9 mouse cellular contexts compared by ENCODE assay signal in genomic region chr7:80325292-80325868, GRCm38 (mm10). TPM values are rescaled to one million over a fixed set of nuclear protein-coding genes. Genes with fewer than 3 reads are reported as not detected.
DNase-seq lines count a peak whose midpoint lies in the region; ATAC-seq and TF ChIP-seq lines count a peak whose summit lies in the region.
"Had no signal": no experiment of that assay in that cellular context is flagged by ENCODE, and none has a peak within 500 bp of the region (broad histone marks: within the 10 kb centered on the region; RNA-seq: fewer than 3 reads in every experiment).

No protein-coding gene starts in this region.

- no peaks in the 10 kb centered on the region for H3K27me3 ChIP-seq in limb, embryonic 15.5 days

- peaks cover 59% of the 10 kb centered on the region for H3K36me3 ChIP-seq in limb, embryonic 15.5 days

- TF ChIP-seq CTCF in layer of hippocampus, adult 2 months (conservative IDR thresholded peaks at IDR 0.05), result no peak

- no peak overlapping the region for H3K4me3 ChIP-seq in layer of hippocampus, adult 2 months
- H3K4me3 ChIP-seq in limb, embryonic 15.5 days, result no peak overlapping the region

- no peaks in the 10 kb centered on the region for H3K9me3 ChIP-seq in limb, embryonic 15.5 days

- no peak for ATAC-seq in limb, embryonic 15.5 days (ENCODE audit: insufficient number of reproducible peaks, low FRiP score, low TSS enrichment, low read depth)

- DNase-seq in cerebellum, adult 9-11 months, result peak; percentile 53
- DNase-seq in cerebellum, adult 8-10 months, result no peak
- DNase-seq in layer of hippocampus, adult 2 months (ENCODE audit: low spot score in 2 of 2), result no peak
- no peak for DNase-seq in layer of hippocampus, postnatal 10 days (ENCODE audit: low spot score in 2 of 2)
- DNase-seq in ZHBTc4 (ENCODE audit: low read depth, low spot score), result peak; percentile 26
- DNase-seq in right cerebral cortex, adult 2 months (ENCODE audit: low spot score in 2 of 2), result no peak
- no peak for DNase-seq in urinary bladder, adult 2 months (ENCODE audit: low spot score)
- DNase-seq: retina, postnatal 1 day had no signal

- peak overlapping the region; percentile 97 for H3K27ac ChIP-seq in layer of hippocampus, adult 2 months
- peak overlapping the region; percentile 57 for H3K27ac ChIP-seq in limb, embryonic 15.5 days

- no peak overlapping the region for H3K4me2 ChIP-seq in limb, embryonic 15.5 days

- 93% methylated on average over 16 of the region's 16 CpGs for WGBS in limb, embryonic 15.5 days

- H3K4me1 ChIP-seq in limb, embryonic 15.5 days, result peaks cover 15% of the 10 kb centered on the region

- H3K9ac ChIP-seq in limb, embryonic 15.5 days, result no peak overlapping the region

RNA-seq across cellular contexts. Expression of gene Rccd1, which starts 1.1 kb away (rescaled TPM):
- total RNA-seq in layer of hippocampus, adult 2 months (2021), result 10 to 100 TPM; 15.3 to 19.8 TPM
- total RNA-seq in layer of hippocampus, postnatal 10 days (2021), result 10 to 100 TPM; 21.2 to 22.3 TPM
- polyA plus RNA-seq in limb, embryonic 15.5 days (2015; fragmentation: Nextera tagmentation; extraction: Ambion mirVana), result 8.0 and 9.5 TPM in 2 replicates
- 21.5 and 26.5 TPM in 2 replicates for polyA plus RNA-seq in urinary bladder, adult 2 months (2012; rRNA removed)

RNA-seq across cellular contexts. Expression of gene Unc45a, which starts 15.4 kb away (rescaled TPM):
- total RNA-seq in layer of hippocampus, adult 2 months (2021), result 10 to 100 TPM; 38.0 to 40.9 TPM
- total RNA-seq in layer of hippocampus, postnatal 10 days (2021), result 10 to 100 TPM; 47.9 to 61.9 TPM
- 51.4 and 51.7 TPM in 2 replicates for polyA plus RNA-seq in limb, embryonic 15.5 days (2015; fragmentation: Nextera tagmentation; extraction: Ambion mirVana)
- 92.8 and 117 TPM in 2 replicates for polyA plus RNA-seq in urinary bladder, adult 2 months (2012; rRNA removed)

RNA-seq across cellular contexts. Expression of gene Hddc3, which starts 17.5 kb away (rescaled TPM):
- total RNA-seq in layer of hippocampus, adult 2 months (2021), result 10 to 100 TPM; 45.5 to 46.6 TPM
- 10 to 100 TPM; 37.2 to 44.9 TPM for total RNA-seq in layer of hippocampus, postnatal 10 days (2021)
- polyA plus RNA-seq in limb, embryonic 15.5 days (2015; fragmentation: Nextera tagmentation; extraction: Ambion mirVana), result 18.4 and 19.4 TPM in 2 replicates
- 33.3 and 40.9 TPM in 2 replicates for polyA plus RNA-seq in urinary bladder, adult 2 months (2012; rRNA removed)

RNA-seq across cellular contexts. Expression of gene Prc1, which starts 31.1 kb away (rescaled TPM):
- 1 to 10 TPM; 1.2 to 2.7 TPM for total RNA-seq in layer of hippocampus, adult 2 months (2021)
- total RNA-seq in layer of hippocampus, postnatal 10 days (2021), result 10 to 100 TPM; 10.2 to 10.7 TPM
- 103 and 116 TPM in 2 replicates for polyA plus RNA-seq in limb, embryonic 15.5 days (2015; fragmentation: Nextera tagmentation; extraction: Ambion mirVana)
- 5.0 and 5.7 TPM in 2 replicates for polyA plus RNA-seq in urinary bladder, adult 2 months (2012; rRNA removed)

RNA-seq across cellular contexts. Expression of gene Man2a2, which starts 45.8 kb away (rescaled TPM):
- total RNA-seq in layer of hippocampus, adult 2 months (2021), result 100 to 1,000 TPM; 169 to 178 TPM
- 100 to 1,000 TPM; 106 to 115 TPM for total RNA-seq in layer of hippocampus, postnatal 10 days (2021)
- polyA plus RNA-seq in limb, embryonic 15.5 days (2015; fragmentation: Nextera tagmentation; extraction: Ambion mirVana), result 15.7 and 17.6 TPM in 2 replicates
- 37.1 and 49.6 TPM in 2 replicates for polyA plus RNA-seq in urinary bladder, adult 2 months (2012; rRNA removed)

Comparison
In these comparisons a context has a peak if more than half of its experiments do, and no peak if none do; other contexts are left out.
1. DNase-seq: peak in cerebellum, adult 9-11 months (single experiment) and ZHBTc4 (single experiment); none in cerebellum, adult 8-10 months (single experiment), layer of hippocampus, adult 2 months (0 of 2), layer of hippocampus, postnatal 10 days (0 of 2), right cerebral cortex, adult 2 months (0 of 2) and urinary bladder, adult 2 months (single experiment).